Mouse (Mus musculus) heart, adult 11 months (tissue): ENCODE measurements around the gene Il12b.

Source experiments
- DNase-seq: peaks from one replicate; pipeline ENCODE4 v3.0.0; 2022

Gene Il12b

GRCm38 (mm10) chr11:44413371-44413770 is 13.5 kb downstream of the Il12b start:
- peak; percentile 8 for DNase-seq

GRCm38 (mm10) chr11:44414605-44415004 is 14.7 kb downstream of the Il12b start:
- peak; percentile 85 for DNase-seq

- peak; percentile 84 for DNase-seq
Measured at GRCm38 (mm10) chr11:44417403-44417802, 17.5 kb downstream of the Il12b start.

GRCm38 (mm10) chr11:44422337-44423111 is 22.7 kb downstream of the Il12b start:
- peak; percentile 86 for DNase-seq

GRCm38 (mm10) chr11:44423261-44423660 is 23.4 kb downstream of the Il12b start:
- peak; percentile 56 for DNase-seq

- peak; percentile 21 for DNase-seq
Measured at GRCm38 (mm10) chr11:44423955-44424354, 24.1 kb downstream of the Il12b start.

GRCm38 (mm10) chr11:44425006-44425405 is 25.1 kb downstream of the Il12b start:
- peak; percentile 4 for DNase-seq

- peak; percentile 49 for DNase-seq
Measured at GRCm38 (mm10) chr11:44425626-44426025, 25.8 kb downstream of the Il12b start.

- peak; percentile 42 for DNase-seq
Measured at GRCm38 (mm10) chr11:44427951-44428350, 28.1 kb downstream of the Il12b start.

- DNase-seq, result peak; percentile 54
Measured at GRCm38 (mm10) chr11:44430036-44430435, 30.2 kb downstream of the Il12b start.

- DNase-seq, result peak; percentile 89
Measured at GRCm38 (mm10) chr11:44437786-44438185, 37.9 kb downstream of the Il12b start.

- peak; percentile 48 for DNase-seq
Measured at GRCm38 (mm10) chr11:44451046-44451445, 51.2 kb downstream of the Il12b start.

- peak; percentile 57 for DNase-seq
Measured at GRCm38 (mm10) chr11:44452016-44452415, 52.2 kb downstream of the Il12b start.

- peak; percentile 37 for DNase-seq
Measured at GRCm38 (mm10) chr11:44453423-44453822, 53.6 kb downstream of the Il12b start.

- peak; percentile 89 for DNase-seq
Measured at GRCm38 (mm10) chr11:44461493-44461892, 61.6 kb downstream of the Il12b start.
